Mouse (Mus musculus) liver, postnatal 0 days (tissue): ENCODE data around the gene Prkcb.

Experiments used
- CTCF ChIP-seq: sonication (generic); IDR thresholded peaks from 2 replicates; pipeline ENCODE4 v1.5.1; 2016; ENCODE audit warnings: antibody characterized with exemption, low read depth
- EP300 ChIP-seq: IDR thresholded peaks from 2 replicates; pipeline ENCODE4 v1.6.1; 2016; ENCODE audit warnings: antibody characterized with exemption, low read depth, mild to moderate bottlenecking

- TF ChIP-seq EP300 (no peak), CTCF (peak; percentile 22; the same call in 1 of the 2 replicates)
Observed at GRCm38 (mm10) chr7:122320843-122321544, 32.4 kb downstream of the Prkcb start.
